Mouse (Mus musculus): ENCODE measurements at regions not wholly inside any gene's neighbourhood (a gene's known extent, or its start where the extent isn't known, plus 50 kb on each side); places are given as distances from the start of the nearest gene placed in this dataset.

- DNase-seq (ENCODE audit: low read depth, low spot score): no peak
Observed at GRCm38 (mm10) chr12:106568541-106569085, 558.6 kb downstream of the Vrk1 start.

DNA sequence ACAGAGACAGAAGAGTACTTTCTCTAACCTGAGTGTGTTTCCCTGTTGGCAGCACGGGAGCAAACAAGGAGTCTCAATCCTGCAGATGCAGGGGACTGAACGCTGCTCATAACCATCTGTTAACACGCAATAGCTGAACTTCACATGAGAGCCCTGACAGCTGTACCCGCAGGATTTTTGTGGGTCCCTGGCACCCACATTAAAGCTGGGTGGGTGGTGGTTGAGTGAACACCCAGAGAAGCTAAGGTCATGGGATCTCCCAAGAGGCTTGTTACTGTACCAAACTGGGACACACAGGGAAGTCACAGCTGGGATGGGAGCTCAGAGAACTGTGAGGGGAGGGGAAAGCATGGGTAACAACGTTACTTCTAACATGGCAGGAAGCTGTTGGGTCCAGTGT is 562.9 kb downstream of the Vrk1 start:
- DNase-seq (ENCODE audit: low read depth, low spot score): no peak

- DNase-seq (ENCODE audit: low read depth, low spot score): no peak
Observed at GRCm38 (mm10) chr12:106582760-106583159, 572.7 kb downstream of the Vrk1 start.

GRCm38 (mm10) chr12:106585626-106586025 is 575.6 kb downstream of the Vrk1 start:
- no peak for DNase-seq (ENCODE audit: low read depth, low spot score)

GRCm38 (mm10) chr12:106592686-106593085 is 582.7 kb downstream of the Vrk1 start:
- no peak for DNase-seq (ENCODE audit: low read depth, low spot score)

GRCm38 (mm10) chr12:106597636-106598035 is 587.6 kb downstream of the Vrk1 start:
- DNase-seq (ENCODE audit: low read depth, low spot score): no peak

GRCm38 (mm10) chr12:106607240-106607639 is 597.2 kb downstream of the Vrk1 start:
- no peak for DNase-seq (ENCODE audit: low read depth, low spot score)

GRCm38 (mm10) chr12:106607655-106608337 is 597.8 kb downstream of the Vrk1 start:
- no peak for DNase-seq (ENCODE audit: low read depth, low spot score)

- DNase-seq (ENCODE audit: low read depth, low spot score): no peak
Observed at GRCm38 (mm10) chr12:106618684-106619083, 608.7 kb downstream of the Vrk1 start.

DNA sequence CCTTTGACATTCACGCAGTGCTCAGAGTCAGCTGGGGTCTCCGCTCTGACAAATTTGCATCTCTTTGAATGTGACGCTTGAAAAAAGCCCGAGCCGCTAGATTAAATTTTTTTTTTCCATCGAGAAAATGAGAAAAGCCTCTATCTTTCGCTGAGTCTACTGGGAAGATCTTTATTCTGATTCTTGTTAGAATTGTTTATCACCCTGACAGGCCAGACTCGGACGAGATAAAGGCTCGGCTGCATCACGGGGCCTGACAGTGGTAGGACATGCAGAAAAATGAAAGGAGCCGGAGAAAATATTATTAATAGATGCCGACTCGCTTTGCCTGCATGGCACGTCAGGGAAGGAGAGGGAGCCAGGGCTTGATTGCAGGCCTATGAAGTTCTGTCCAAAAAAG is 616.8 kb downstream of the Vrk1 start:
- no peak for DNase-seq (ENCODE audit: low read depth, low spot score)

GRCm38 (mm10) chr12:106632566-106632965 is 622.5 kb downstream of the Vrk1 start:
- no peak for DNase-seq (ENCODE audit: low read depth, low spot score)

DNA sequence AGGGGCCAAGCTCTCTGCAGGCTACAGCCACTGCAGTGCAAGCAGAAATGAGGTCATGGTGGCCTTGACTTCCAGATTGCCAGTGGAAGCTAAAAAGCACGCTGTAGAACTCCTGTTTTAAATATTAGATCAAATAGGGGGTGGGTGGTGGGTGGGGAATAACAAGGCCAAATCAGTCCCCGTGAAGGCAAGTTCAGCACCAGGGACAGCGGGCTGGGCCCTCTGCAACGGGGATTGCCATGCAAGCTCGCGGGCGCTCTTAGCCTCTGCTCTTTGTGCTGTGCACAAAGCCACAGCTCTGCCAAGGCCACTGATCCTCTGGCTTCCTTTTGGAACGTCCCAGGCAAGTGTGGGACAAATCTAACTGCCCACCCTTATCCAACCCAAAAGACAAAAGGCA is 623.1 kb downstream of the Vrk1 start:
- peak; percentile 64 for DNase-seq (ENCODE audit: low read depth, low spot score)

GRCm38 (mm10) chr12:106658317-106658716 is 648.3 kb downstream of the Vrk1 start:
- DNase-seq (ENCODE audit: low read depth, low spot score): no peak

DNA sequence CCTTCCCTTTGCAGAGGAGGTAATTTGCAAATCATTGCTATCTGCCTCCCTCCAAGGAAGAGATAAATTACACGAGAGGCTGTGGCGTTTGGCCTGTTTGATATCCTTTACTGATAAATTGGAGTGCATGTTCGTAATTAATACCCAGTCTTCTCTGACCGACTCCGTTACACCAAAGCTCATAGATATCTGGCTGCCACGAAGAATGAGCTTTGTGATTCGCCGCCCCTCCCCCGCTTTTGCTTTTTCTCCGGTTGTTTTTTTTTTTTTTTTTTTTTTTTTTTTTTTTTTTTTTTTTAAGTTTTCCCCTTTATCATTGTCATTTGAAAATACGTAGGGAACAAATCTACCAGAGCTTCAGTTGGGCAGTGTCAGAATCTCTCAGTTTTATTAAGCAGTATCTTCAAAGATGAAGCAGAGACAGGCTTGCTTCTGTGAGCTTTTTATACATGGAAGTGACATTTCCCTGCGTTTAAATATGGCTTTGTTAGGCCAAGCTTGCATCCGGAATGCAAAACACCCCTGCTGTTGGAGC is 663.3 kb downstream of the Vrk1 start:
- DNase-seq (ENCODE audit: low read depth, low spot score): no peak

DNA sequence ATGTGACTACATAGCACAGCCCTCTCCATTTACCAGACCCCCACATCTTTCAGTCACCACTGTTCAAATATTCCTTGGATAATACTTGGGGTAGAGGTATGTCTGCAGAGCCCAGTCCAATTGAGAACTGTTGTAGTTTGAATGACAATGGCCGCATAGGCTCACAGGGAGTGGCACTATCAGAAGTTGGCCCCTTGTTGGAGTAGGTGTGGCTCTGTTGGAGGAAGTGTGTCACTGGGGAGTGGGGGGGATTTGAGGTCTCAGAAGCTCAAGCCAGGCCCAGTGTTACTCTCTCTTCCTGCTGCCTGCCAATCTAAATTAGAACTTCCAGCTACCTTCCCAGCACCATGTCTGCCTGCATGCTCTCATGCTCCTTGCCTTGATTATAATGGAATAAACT is 664.7 kb downstream of the Vrk1 start:
- DNase-seq (ENCODE audit: low read depth, low spot score): no peak

DNA sequence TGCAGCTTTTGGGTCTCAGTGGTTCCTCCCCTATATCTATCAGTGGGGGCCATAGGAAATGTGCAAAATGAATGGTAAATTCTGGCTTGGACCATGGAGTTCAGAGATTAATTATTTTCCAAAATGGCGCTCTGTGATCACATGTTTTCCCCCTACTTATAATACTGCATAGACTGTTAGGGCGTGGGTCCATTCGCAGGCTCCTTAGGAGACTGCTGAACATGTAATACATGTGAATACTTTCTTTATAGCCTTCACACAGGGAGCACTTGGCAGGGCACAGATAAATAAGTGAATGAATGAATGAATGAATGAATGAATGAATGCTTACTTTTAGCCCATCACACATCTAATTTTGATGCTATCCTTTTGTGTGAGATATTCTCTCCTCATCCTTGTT is 666.1 kb downstream of the Vrk1 start:
- DNase-seq (ENCODE audit: low read depth, low spot score): no peak

DNA sequence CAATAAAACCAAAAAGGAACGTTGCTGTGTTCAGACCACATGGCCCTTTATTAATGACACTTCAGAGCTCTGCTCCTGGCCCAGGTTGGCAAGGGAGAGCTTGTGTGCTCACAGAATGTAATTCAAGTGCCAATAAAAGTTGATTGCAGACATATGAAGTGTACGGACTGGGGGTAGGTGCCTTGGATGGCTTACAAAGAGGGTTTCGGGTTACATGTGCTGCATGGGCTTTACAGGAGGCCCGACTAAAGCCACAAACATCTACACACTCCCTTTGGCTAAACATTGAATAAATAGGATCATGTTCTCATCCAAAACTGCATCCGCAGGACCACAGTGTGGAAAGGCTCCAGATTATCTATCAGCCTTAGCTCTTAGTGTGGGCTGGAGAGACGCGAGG is 666.5 kb downstream of the Vrk1 start:
- DNase-seq (ENCODE audit: low read depth, low spot score): no peak

DNA sequence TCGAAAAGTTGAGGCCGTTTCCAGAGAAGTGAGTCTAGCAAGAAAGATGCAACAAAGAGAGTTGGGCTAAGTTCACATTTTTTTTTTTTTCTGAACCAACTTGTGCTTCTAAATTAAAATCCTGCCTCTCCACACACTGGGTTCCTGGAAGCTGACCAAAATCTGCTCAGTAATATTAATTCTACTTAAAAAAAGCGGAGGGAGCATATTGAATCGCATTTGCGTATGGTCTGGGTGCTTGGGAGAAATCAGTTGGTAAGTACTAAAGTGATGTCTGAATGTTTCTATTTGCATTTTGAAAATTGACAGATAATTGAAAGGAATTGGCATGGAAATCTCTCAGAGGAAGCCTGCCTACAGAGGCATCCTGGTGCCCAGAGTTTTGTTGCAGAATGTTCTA is 676.0 kb downstream of the Vrk1 start:
- no peak for DNase-seq (ENCODE audit: low read depth, low spot score)

GRCm38 (mm10) chr12:106687751-106688150 is 677.7 kb downstream of the Vrk1 start:
- no peak for DNase-seq (ENCODE audit: low read depth, low spot score)

DNA sequence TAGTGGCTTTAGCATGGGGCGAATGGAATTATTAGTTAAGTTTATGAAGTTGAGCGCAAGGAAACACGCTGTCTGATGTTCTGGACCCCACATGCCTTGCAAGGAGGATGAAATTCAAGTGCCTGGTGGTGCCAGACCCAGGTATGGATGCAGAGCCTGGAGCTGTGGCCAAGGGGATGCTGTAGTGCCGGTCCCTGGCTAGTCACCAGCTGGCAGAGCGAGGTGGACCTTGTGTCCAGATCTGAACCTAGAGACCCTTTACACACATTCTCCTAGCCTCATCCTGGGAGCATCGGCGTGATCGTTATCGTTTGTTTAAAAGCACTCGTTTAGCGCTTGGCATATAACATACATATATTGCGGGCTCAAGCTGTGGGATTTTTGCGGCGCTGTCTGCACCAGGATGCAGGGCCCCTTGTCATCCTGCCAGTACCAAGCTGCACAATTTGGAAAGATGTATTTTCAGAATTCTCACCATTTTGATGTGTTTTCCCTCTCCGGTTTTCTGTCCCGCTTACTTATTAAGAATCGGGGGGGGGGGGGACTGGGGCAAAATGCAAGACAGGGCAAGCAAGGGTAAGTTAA is 678.2 kb downstream of the Vrk1 start:
- no peak for DNase-seq (ENCODE audit: low read depth, low spot score)

DNA sequence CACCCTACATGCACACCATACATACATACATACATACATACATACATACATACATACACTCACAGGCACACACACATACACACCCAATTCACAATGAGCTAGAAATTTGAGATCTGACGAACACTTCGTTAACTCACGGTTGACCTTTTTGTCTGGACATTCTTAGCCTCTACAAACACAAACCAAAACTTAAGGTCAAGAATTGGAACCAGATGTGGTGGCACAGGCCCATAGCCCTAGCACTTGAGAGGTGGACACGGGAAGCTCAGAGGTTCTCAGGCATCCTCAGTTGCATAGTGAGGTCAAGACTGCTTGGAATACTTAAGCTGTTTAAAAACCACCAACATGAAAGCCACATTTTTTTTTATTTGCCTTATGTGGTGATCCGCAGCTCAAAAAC is 692.9 kb downstream of the Vrk1 start:
- DNase-seq (ENCODE audit: low read depth, low spot score): no peak

GRCm38 (mm10) chr12:106721271-106722009 is 711.4 kb downstream of the Vrk1 start:
- DNase-seq (ENCODE audit: low read depth, low spot score): no peak

DNA sequence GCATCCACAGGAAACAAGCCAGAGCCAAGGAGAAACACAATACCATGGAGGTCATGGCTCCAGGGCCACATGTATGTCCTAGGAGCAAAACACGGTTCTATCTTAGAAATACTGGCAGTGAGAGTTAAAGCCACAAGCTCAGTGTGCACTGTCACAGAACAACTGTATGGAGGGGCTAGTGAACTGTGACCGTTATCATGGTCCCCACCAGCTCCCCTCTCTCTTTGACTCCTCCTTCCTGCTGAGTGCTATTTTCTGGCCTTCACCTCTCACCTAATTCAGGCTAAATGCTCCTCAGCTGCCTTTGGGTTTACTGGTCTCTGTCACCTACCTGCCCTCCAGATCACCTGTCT is 712.0 kb downstream of the Vrk1 start:
- DNase-seq (ENCODE audit: low read depth, low spot score): no peak

All from embryo, embryonic 11.5 days (tissue).